Mouse (Mus musculus): ENCODE data around the gene Gabarapl1.

- TF ChIP-seq CTCF (IDR thresholded peaks at IDR 0.05; ENCODE audit: borderline replicate concordance, insufficient read depth, low read length) (no peak), POLR2A (IDR thresholded peaks at IDR 0.05; ENCODE audit: low read depth, low read length) (no peak)
Observed at GRCm38 (mm10) chr6:129516388-129516787, 16.6 kb upstream of the Gabarapl1 start.

Data from embryonic fibroblast, embryonic 13.5 days (primary cell).